8 mouse cellular contexts compared by ENCODE assay signal in genomic region chr19:8991245-8991870, GRCm38 (mm10). TPM values are rescaled to one million over a fixed set of nuclear protein-coding genes. Genes with fewer than 3 reads are reported as not detected.
DNase-seq lines count a peak whose midpoint lies in the region; ATAC-seq and TF ChIP-seq lines count a peak whose summit lies in the region.

No protein-coding gene starts in this region.

- DNase-seq in kidney, adult 9 months: no peak
- peak; percentile 29 to 67 for DNase-seq in heart, postnatal 36 days
- DNase-seq in liver, postnatal 0 days: no peak
- DNase-seq in spleen, postnatal 4 days (ENCODE audit: low spot score in 2 of 2): no peak
- no peak for DNase-seq in adrenal gland, postnatal 14 days

- peak overlapping the region; percentile 75; the same call in 1 of the 2 replicates for H3K4me3 ChIP-seq in kidney, embryonic 14.5 days (ENCODE audit: low read length)
- H3K4me3 ChIP-seq in brown adipose tissue, adult 24 weeks (ENCODE audit: insufficient read depth, low read depth, low read length): peak overlapping the region; percentile 91
- H3K4me3 ChIP-seq in liver, postnatal 0 days (ENCODE audit: low read depth, low read length): no peak overlapping the region

- H3K36me3 ChIP-seq in kidney, embryonic 14.5 days (ENCODE audit: control insufficient read depth, insufficient read depth, low read length): no peaks in the 10 kb centered on the region
- no peaks in the 10 kb centered on the region for H3K36me3 ChIP-seq in liver, postnatal 0 days (replicated peaks; ENCODE audit: insufficient read depth, low read length)

- no peak for TF ChIP-seq CTCF in liver, postnatal 0 days (IDR thresholded peaks at IDR 0.05; ENCODE audit: low read depth)

- H3K4me2 ChIP-seq in kidney, embryonic 14.5 days (replicated peaks; ENCODE audit: low read depth, low read length): peak overlapping the region; percentile 93
- H3K4me2 ChIP-seq in liver, postnatal 0 days (ENCODE audit: low read depth, low read length): peak overlapping the region; percentile 91

- 65% methylated on average over 4 of the region's 4 CpGs for WGBS in kidney, embryonic 14.5 days
- 61% methylated on average over 4 of the region's 4 CpGs for WGBS in liver, postnatal 0 days (ENCODE audit: insufficient replicate concordance)

- H3K9me3 ChIP-seq in kidney, embryonic 14.5 days (ENCODE audit: control insufficient read depth, low read length): no peaks in the 10 kb centered on the region
- no peaks in the 10 kb centered on the region for H3K9me3 ChIP-seq in liver, postnatal 0 days (ENCODE audit: low read length)

- H3K9ac ChIP-seq in kidney, embryonic 14.5 days (ENCODE audit: low read depth, low read length): peak overlapping the region; percentile 79; the same call in 1 of the 2 replicates
- no peak overlapping the region for H3K9ac ChIP-seq in liver, postnatal 0 days (replicated peaks)

- no peak for ATAC-seq in kidney, embryonic 14.5 days (ENCODE audit: low FRiP score, low TSS enrichment)
- no peak for ATAC-seq in liver, postnatal 0 days
- ATAC-seq in inflammation-experienced regulatory T-cells, adult 6 months: no peak

- H3K27ac ChIP-seq in kidney, embryonic 14.5 days (ENCODE audit: low read depth, low read length): peak overlapping the region; percentile 14; the same call in 1 of the 2 replicates
- peak overlapping the region; percentile 93 for H3K27ac ChIP-seq in brown adipose tissue, adult 24 weeks (replicated peaks; ENCODE audit: low read depth, low read length)
- peak overlapping the region; percentile 29; the same call in 1 of the 2 replicates for H3K27ac ChIP-seq in liver, postnatal 0 days (ENCODE audit: low read depth)

- peaks cover 28% of the 10 kb centered on the region for H3K4me1 ChIP-seq in kidney, embryonic 14.5 days (ENCODE audit: control insufficient read depth, insufficient read depth, low read length)
- peaks cover 18% of the 10 kb centered on the region for H3K4me1 ChIP-seq in brown adipose tissue, adult 24 weeks (ENCODE audit: control insufficient read depth, insufficient read depth, insufficient read length, low read length)
- H3K4me1 ChIP-seq in liver, postnatal 0 days (ENCODE audit: insufficient read depth): peaks cover 28% of the 10 kb centered on the region

- intact Hi-C loops in heart, postnatal 36 days (cut with DNase I): loop anchor here (5.0 kb wide), 1 partner anchor 41 kb away; no protein-coding TSS in a partner anchor

- TF ChIP-seq EP300 in liver, postnatal 0 days (IDR thresholded peaks at IDR 0.05; ENCODE audit: low read depth): no peak

- no peaks in the 10 kb centered on the region for H3K27me3 ChIP-seq in kidney, embryonic 14.5 days (ENCODE audit: control insufficient read depth, insufficient read depth, low read length)
- peaks cover 16% of the 10 kb centered on the region for H3K27me3 ChIP-seq in liver, postnatal 0 days (ENCODE audit: insufficient read depth, low read length)

RNA-seq across cellular contexts. Expression of gene Ahnak, which starts 2.3 kb away (rescaled TPM):
- 7.0 and 10.0 TPM in 2 replicates for polyA plus RNA-seq in kidney, embryonic 14.5 days (2014; fragmentation: Nextera tagmentation; extraction: Ambion mirVana)
- 133 and 177 TPM in 2 replicates for polyA plus RNA-seq in brown adipose tissue, adult 24 weeks (2012; ENCODE audit: insufficient read depth, insufficient read length, missing spikeins)
- 100 to 1,000 TPM; 362 to 377 TPM for total RNA-seq in heart, postnatal 36 days (2021)
- 3.5 and 4.0 TPM in 2 replicates for polyA plus RNA-seq in liver, postnatal 0 days (2015; fragmentation: Nextera tagmentation; extraction: Ambion mirVana)
- polyA plus RNA-seq in inflammation-experienced regulatory T-cells, adult 6 months (2017; shearing (Covaris generic)): 10 to 100 TPM; 42.4 to 81.3 (median 54.5) TPM
- total RNA-seq in adrenal gland, postnatal 14 days (2021): 157 and 186 TPM in 2 replicates

RNA-seq across cellular contexts. Expression of gene Eef1g, which starts 24.5 kb away (rescaled TPM):
- polyA plus RNA-seq in kidney, embryonic 14.5 days (2014; fragmentation: Nextera tagmentation; extraction: Ambion mirVana): 479 and 516 TPM in 2 replicates
- polyA plus RNA-seq in brown adipose tissue, adult 24 weeks (2012; ENCODE audit: insufficient read depth, insufficient read length, missing spikeins): 134 and 135 TPM in 2 replicates
- 100 to 1,000 TPM; 246 to 250 TPM for total RNA-seq in heart, postnatal 36 days (2021)
- 129 and 134 TPM in 2 replicates for polyA plus RNA-seq in liver, postnatal 0 days (2015; fragmentation: Nextera tagmentation; extraction: Ambion mirVana)
- polyA plus RNA-seq in inflammation-experienced regulatory T-cells, adult 6 months (2017; shearing (Covaris generic)): 100 to 1,000 TPM; 465 to 725 (median 677) TPM
- total RNA-seq in adrenal gland, postnatal 14 days (2021): 355 and 413 TPM in 2 replicates

RNA-seq across cellular contexts. Expression of gene Tut1, which starts 37.7 kb away (rescaled TPM):
- 25.1 and 31.7 TPM in 2 replicates for polyA plus RNA-seq in kidney, embryonic 14.5 days (2014; fragmentation: Nextera tagmentation; extraction: Ambion mirVana)
- 6.9 and 7.5 TPM in 2 replicates for polyA plus RNA-seq in brown adipose tissue, adult 24 weeks (2012; ENCODE audit: insufficient read depth, insufficient read length, missing spikeins)
- total RNA-seq in heart, postnatal 36 days (2021): 1 to 10 TPM; 8.1 to 8.9 TPM
- polyA plus RNA-seq in liver, postnatal 0 days (2015; fragmentation: Nextera tagmentation; extraction: Ambion mirVana): 9.0 and 10.7 TPM in 2 replicates
- 10 to 100 TPM; 17.6 to 38.3 (median 35.3) TPM for polyA plus RNA-seq in inflammation-experienced regulatory T-cells, adult 6 months (2017; shearing (Covaris generic))
- 20.2 and 21.7 TPM in 2 replicates for total RNA-seq in adrenal gland, postnatal 14 days (2021)

RNA-seq across cellular contexts. Expression of gene Mta2, which starts 49.7 kb away (rescaled TPM):
- 45.3 and 67.2 TPM in 2 replicates for polyA plus RNA-seq in kidney, embryonic 14.5 days (2014; fragmentation: Nextera tagmentation; extraction: Ambion mirVana)
- 28.2 and 30.6 TPM in 2 replicates for polyA plus RNA-seq in brown adipose tissue, adult 24 weeks (2012; ENCODE audit: insufficient read depth, insufficient read length, missing spikeins)
- 10 to 100 TPM; 33.2 to 38.5 TPM for total RNA-seq in heart, postnatal 36 days (2021)
- 43.0 and 45.7 TPM in 2 replicates for polyA plus RNA-seq in liver, postnatal 0 days (2015; fragmentation: Nextera tagmentation; extraction: Ambion mirVana)
- polyA plus RNA-seq in inflammation-experienced regulatory T-cells, adult 6 months (2017; shearing (Covaris generic)): 10 to 100 TPM; 78.8 to 96.7 (median 81.2) TPM
- 93.1 and 105 TPM in 2 replicates for total RNA-seq in adrenal gland, postnatal 14 days (2021)

Comparison
In these comparisons a context has a peak if more than half of its experiments do, and no peak if none do; other contexts are left out.
1. H3K27ac ChIP-seq: peak in every context shown above with its lines; median percentile 93 in brown adipose tissue, adult 24 weeks; 29 in liver, postnatal 0 days; 14 in kidney, embryonic 14.5 days.
2. DNase-seq: peak in heart, postnatal 36 days (2 of 2); none in kidney, adult 9 months (single experiment), liver, postnatal 0 days (single experiment), spleen, postnatal 4 days (0 of 2) and adrenal gland, postnatal 14 days (single experiment).